Mouse (Mus musculus): ENCODE measurements at regions not wholly inside any gene's neighbourhood (a gene's known extent, or its start where the extent isn't known, plus 50 kb on each side); places are given as distances from the start of the nearest gene placed in this dataset.

DNA sequence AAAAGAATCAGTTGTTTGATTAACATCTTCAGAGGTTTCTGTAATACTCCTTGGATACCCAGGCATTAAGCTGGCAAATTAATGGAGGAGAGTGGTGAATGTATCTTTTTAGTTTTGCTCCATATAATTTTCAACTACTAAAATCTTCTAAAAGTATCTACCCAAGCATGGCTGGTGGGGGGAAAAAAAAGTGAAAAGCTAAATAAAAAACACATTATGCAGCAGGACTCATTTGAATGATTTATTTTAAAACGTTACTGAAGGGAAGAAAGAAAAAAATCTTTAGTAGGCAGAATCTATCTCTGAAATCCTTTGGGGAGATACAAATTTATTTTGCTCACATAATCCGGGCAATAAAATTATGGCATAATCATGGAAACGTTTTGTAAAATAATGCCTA is 443.9 kb upstream of the Mon1b start:
- ATAC-seq (ENCODE audit: insufficient number of reproducible peaks, low FRiP score, low TSS enrichment, low read depth) = no peak
- Histone ChIP-seq H3K4me3 (no peak overlapping the region), H3K27ac (no peak overlapping the region), H3K4me1 (no peaks in the 10 kb centered on the region), H3K27me3 (no peaks in the 10 kb centered on the region), H3K36me3 (no peaks in the 10 kb centered on the region), H3K4me2 (no peak overlapping the region), H3K9me3 (no peaks in the 10 kb centered on the region), H3K9ac (no peak overlapping the region)
- 71% methylated on average over 3 of the region's 3 CpGs for WGBS

All from limb, embryonic 15.5 days (tissue).